10 mouse cellular contexts compared by ENCODE assay signal in genomic region chr8:111734244-111734960, GRCm38 (mm10). TPM values are rescaled to one million over a fixed set of nuclear protein-coding genes. Genes with fewer than 3 reads are reported as not detected.
DNase-seq lines count a peak whose midpoint lies in the region; ATAC-seq and TF ChIP-seq lines count a peak whose summit lies in the region.
"Had no signal": no experiment of that assay in that cellular context is flagged by ENCODE, and none has a peak within 500 bp of the region (broad histone marks: within the 10 kb centered on the region; RNA-seq: fewer than 3 reads in every experiment).

No protein-coding gene starts in this region.

- no peaks in the 10 kb centered on the region for H3K36me3 ChIP-seq in forebrain, embryonic 14.5 days (ENCODE audit: control insufficient read depth, insufficient read depth, low read length)
- H3K36me3 ChIP-seq in kidney, adult 2 months (ENCODE audit: control insufficient read depth, insufficient read depth, low read length) = no peaks in the 10 kb centered on the region
- H3K36me3 ChIP-seq in midbrain, embryonic 15.5 days (replicated peaks) = no peaks in the 10 kb centered on the region

- 0 out of 2 replicates have a peak overlapping the region, but pooled peaks have one; percentile 48 for H3K27ac ChIP-seq in forebrain, embryonic 14.5 days (ENCODE audit: low read depth, low read length)
- H3K27ac ChIP-seq in kidney, adult 2 months (ENCODE audit: insufficient read depth, low read depth, low read length) = peak overlapping the region; percentile 88
- H3K27ac ChIP-seq in midbrain, embryonic 15.5 days = 0 out of 2 replicates have a peak overlapping the region, but pooled peaks have one; percentile 17

- TF ChIP-seq CTCF in lung, adult 2 months (IDR thresholded peaks at IDR 0.05; ENCODE audit: insufficient read depth, low read length) = no peak
- TF ChIP-seq CTCF in kidney, adult 2 months (conservative IDR thresholded peaks at IDR 0.05; ENCODE audit: insufficient read depth, insufficient read length, low read depth, low read length) = no peak

- H3K27me3 ChIP-seq in forebrain, embryonic 14.5 days (replicated peaks; ENCODE audit: control insufficient read depth, insufficient read depth, low read length) = no peaks in the 10 kb centered on the region
- no peaks in the 10 kb centered on the region for H3K27me3 ChIP-seq in kidney, adult 2 months (replicated peaks; ENCODE audit: control insufficient read depth, insufficient read depth, low read length)
- H3K27me3 ChIP-seq in midbrain, embryonic 15.5 days (replicated peaks) = no peaks in the 10 kb centered on the region

- intact Hi-C loops in gastrocnemius, postnatal 36 days (cut with DNase I) = loop anchor here (2.0 kb wide), 1 partner anchor 14 kb away; no protein-coding TSS in a partner anchor

- TF ChIP-seq POLR2A in lung, adult 2 months (IDR thresholded peaks at IDR 0.05; ENCODE audit: borderline replicate concordance, extremely low read depth, low read depth, low read length) = no peak
- TF ChIP-seq POLR2A in kidney, adult 2 months (IDR thresholded peaks at IDR 0.05; ENCODE audit: low read depth, low read length) = no peak

- ATAC-seq in forebrain, embryonic 14.5 days = no peak
- no peak for ATAC-seq in midbrain, embryonic 15.5 days (replicated peaks)
- ATAC-seq: activated CD4-positive, CD25-positive, alpha-beta regulatory T cell, adult 4 months had no signal

- peak overlapping the region; percentile 31 for H3K4me3 ChIP-seq in lung, adult 2 months (replicated peaks; ENCODE audit: extremely low read depth, low read depth, low read length)
- no peak overlapping the region for H3K4me3 ChIP-seq in forebrain, embryonic 14.5 days (ENCODE audit: low read depth, low read length)
- H3K4me3 ChIP-seq in kidney, adult 2 months (ENCODE audit: insufficient read depth, low read depth, low read length) = peak overlapping the region; percentile 13; the same call in 1 of the 2 replicates
- no peak overlapping the region for H3K4me3 ChIP-seq in midbrain, embryonic 15.5 days

- H3K9me3 ChIP-seq in forebrain, embryonic 14.5 days (replicated peaks; ENCODE audit: control insufficient read depth, low read length) = no peaks in the 10 kb centered on the region
- no peaks in the 10 kb centered on the region for H3K9me3 ChIP-seq in midbrain, embryonic 15.5 days

- no peak overlapping the region for H3K4me2 ChIP-seq in forebrain, embryonic 14.5 days (ENCODE audit: low read length)
- H3K4me2 ChIP-seq in midbrain, embryonic 15.5 days = no peak overlapping the region

- 0 out of 2 replicates have a peak overlapping the region, but pooled peaks have one; percentile 29 for H3K9ac ChIP-seq in forebrain, embryonic 14.5 days (ENCODE audit: low read length)
- no peak overlapping the region for H3K9ac ChIP-seq in midbrain, embryonic 15.5 days

- WGBS in lung, adult 2 months = 29% methylated on average over 6 of the region's 6 CpGs
- WGBS in forebrain, embryonic 14.5 days = 49% methylated on average over 6 of the region's 6 CpGs
- 12% methylated on average over 6 of the region's 6 CpGs for WGBS in kidney, adult 2 months
- WGBS in midbrain, embryonic 15.5 days = 53% methylated on average over 6 of the region's 6 CpGs

- peak; percentile 38 for DNase-seq in lung, adult 2 months
- no peak for DNase-seq in lung, postnatal 10 days
- DNase-seq in forebrain, embryonic 14.5 days (ENCODE audit: low spot score) = no peak
- peak; percentile 69 for DNase-seq in kidney, adult 2 months
- no peak for DNase-seq in right cerebral cortex, adult 18-20 months
- DNase-seq in gastrocnemius, postnatal 36 days = no peak
- DNase-seq in urinary bladder, postnatal 4 days (ENCODE audit: low spot score in 2 of 2) = no peak
- DNase-seq: gastrocnemius, postnatal 25 days had no signal

- H3K4me1 ChIP-seq in lung, adult 2 months (ENCODE audit: control insufficient read depth, insufficient read depth, low read length) = peaks cover 67% of the 10 kb centered on the region
- H3K4me1 ChIP-seq in forebrain, embryonic 14.5 days (ENCODE audit: control insufficient read depth, insufficient read depth, low read length) = peaks cover 58% of the 10 kb centered on the region
- H3K4me1 ChIP-seq in kidney, adult 2 months (ENCODE audit: control insufficient read depth, insufficient read depth, low read length) = peaks cover 79% of the 10 kb centered on the region
- H3K4me1 ChIP-seq in midbrain, embryonic 15.5 days = peaks cover 89% of the 10 kb centered on the region

RNA-seq across cellular contexts. Expression of gene Bcar1, which starts 9.2 kb away (rescaled TPM):
- 81.4 and 87.7 TPM in 2 replicates for polyA plus RNA-seq in lung, adult 2 months (2012; rRNA removed)
- polyA plus RNA-seq in forebrain, embryonic 14.5 days (2014; fragmentation: Nextera tagmentation; extraction: Ambion mirVana) = 41.2 and 44.2 TPM in 2 replicates
- polyA plus RNA-seq in kidney, adult 2 months (2012; rRNA removed) = 115 and 137 TPM in 2 replicates
- polyA plus RNA-seq in midbrain, embryonic 15.5 days (2015; fragmentation: Nextera tagmentation; extraction: Ambion mirVana) = 51.9 and 55.8 TPM in 2 replicates
- total RNA-seq in gastrocnemius, postnatal 36 days (2021) = 10 to 100 TPM in 1 of 2 experiments, 1 to 10 TPM in 1; 9.4 to 10.5 TPM

RNA-seq across cellular contexts. Expression of gene Ctrb1, which starts 43.6 kb away (rescaled TPM):
- polyA plus RNA-seq in lung, adult 2 months (2012; rRNA removed) = 1.5 and 59.1 TPM in 2 replicates
- not detected in 2 replicates for polyA plus RNA-seq in forebrain, embryonic 14.5 days (2014; fragmentation: Nextera tagmentation; extraction: Ambion mirVana)
- 0.17 and 0.29 TPM in 2 replicates for polyA plus RNA-seq in kidney, adult 2 months (2012; rRNA removed)
- polyA plus RNA-seq in midbrain, embryonic 15.5 days (2015; fragmentation: Nextera tagmentation; extraction: Ambion mirVana) = 2.5 TPM in 1 of 2 replicates, not detected in the other
- total RNA-seq in gastrocnemius, postnatal 36 days (2021) = not detected
- total RNA-seq: gastrocnemius, postnatal 25 days had no signal
- polyA plus RNA-seq: activated CD4-positive, CD25-positive, alpha-beta regulatory T cell, adult 4 months had no signal

Comparison
In these comparisons a context has a peak if more than half of its experiments do, and no peak if none do; other contexts are left out.
1. DNase-seq: peak in lung, adult 2 months (single experiment) and kidney, adult 2 months (single experiment); none in lung, postnatal 10 days (single experiment), forebrain, embryonic 14.5 days (single experiment), right cerebral cortex, adult 18-20 months (single experiment), gastrocnemius, postnatal 36 days (0 of 2) and urinary bladder, postnatal 4 days (0 of 2).
2. H3K4me3 ChIP-seq: peak in lung, adult 2 months (single experiment) and kidney, adult 2 months (single experiment); none in forebrain, embryonic 14.5 days (single experiment) and midbrain, embryonic 15.5 days (single experiment).
3. H3K27ac ChIP-seq: peak in every context shown above with its lines; median percentile 88 in kidney, adult 2 months; 48 in forebrain, embryonic 14.5 days; 17 in midbrain, embryonic 15.5 days.